Mouse (Mus musculus) hindbrain, embryonic 14.5 days (tissue): ENCODE measurements around the gene Eepd1. TPM values are rescaled to one million over a fixed set of nuclear protein-coding genes. Genes with fewer than 3 reads are reported as not detected.

Experiments
- ATAC-seq: fragments of 200-750 bp; cut with Nextera tagmentation; 2 replicates; pipeline ENCODE4 v1.8.0; 2017; ENCODE audit warnings: moderate number of reproducible peaks, mild to moderate bottlenecking, moderate TSS enrichment, moderate library complexity; ENCODE audit not compliant: low FRiP score
- DNase-seq: peaks from one replicate; pipeline ENCODE4 v3.0.0-alpha.2; 2015; ENCODE audit warnings: low spot score
- H3K27ac ChIP-seq: fragments of 300-500 bp; sonication (generic); 2 replicates; pipeline ENCODE4 v1.5.1; 2014; ENCODE audit warnings: mild to moderate bottlenecking, moderate library complexity
- H3K27me3 ChIP-seq: fragments of 300-500 bp; sonication (generic); 2 replicates; pipeline ENCODE4 v1.6.1; 2014; ENCODE audit warnings: mild to moderate bottlenecking, low read length, mixed read lengths; ENCODE audit not compliant: control insufficient read depth, insufficient read depth
- H3K36me3 ChIP-seq: fragments of 300-500 bp; sonication (generic); replicated peaks from 2 replicates; pipeline ENCODE4 v1.6.1; 2014; ENCODE audit not compliant: control insufficient read depth, insufficient read depth
- H3K4me1 ChIP-seq: fragments of 300-500 bp; sonication (generic); replicated peaks from 2 replicates; pipeline ENCODE4 v1.6.1; 2014; ENCODE audit warnings: antibody characterized with exemption, low read length, mixed read lengths; ENCODE audit not compliant: control insufficient read depth, insufficient read depth
- H3K4me2 ChIP-seq: fragments of 300-500 bp; sonication (generic); replicated peaks from 2 replicates; pipeline ENCODE4 v1.6.1; 2014; ENCODE audit warnings: mild to moderate bottlenecking, moderate library complexity
- H3K4me3 ChIP-seq: fragments of 300-500 bp; sonication (generic); replicated peaks from 2 replicates; pipeline ENCODE4 v1.5.1; 2014; ENCODE audit warnings: mild to moderate bottlenecking, low read length
- H3K9ac ChIP-seq: fragments of 300-500 bp; sonication (generic); 2 replicates; pipeline ENCODE4 v1.6.1; 2014
- H3K9me3 ChIP-seq: fragments of 300-500 bp; sonication (generic); 2 replicates; pipeline ENCODE4 v1.6.1; 2016; ENCODE audit warnings: low read length; ENCODE audit not compliant: control insufficient read depth
- WGBS: fragments of 180-500 bp; shearing (Covaris S2); extraction: QIAGEN DNeasy Blood & Tissue Kit; methylation state at CpG from one replicate; pipeline ENCODE4 v1.1.7; 2014; 5-methylcytosine and 5-hydroxymethylcytosine counted together
- polyA plus RNA-seq: library from polyadenylated mRNA; unstranded; fragments of >200 nt; fragmentation: Nextera tagmentation; extraction: Ambion mirVana; gene quantifications from 2 replicates; pipeline ENCODE4 v1.2.1, GENCODE M21; 2014

Gene Eepd1
- polyA plus RNA-seq, 1 experiment from 2014 or later = 8.8 TPM

- Histone ChIP-seq H3K27ac (no peak overlapping the region), H3K9me3 (no peaks in the 10 kb centered on the region), H3K27me3 (no peaks in the 10 kb centered on the region), H3K4me1 (no peaks in the 10 kb centered on the region), H3K4me2 (no peak overlapping the region), H3K9ac (no peak overlapping the region), H3K4me3 (no peak overlapping the region), H3K36me3 (no peaks in the 10 kb centered on the region)
- ATAC-seq = no peak
- 64% methylated on average over 4 of the region's 4 CpGs for WGBS
- no peak for DNase-seq
Observed at GRCm38 (mm10) chr9:25498770-25499169, 17.4 kb downstream of the Eepd1 start.

- no peak for ATAC-seq
- Histone ChIP-seq H3K4me1 (no peaks in the 10 kb centered on the region), H3K4me3 (no peak overlapping the region), H3K4me2 (no peak overlapping the region), H3K36me3 (no peaks in the 10 kb centered on the region), H3K9ac (no peak overlapping the region), H3K27ac (no peak overlapping the region), H3K27me3 (no peaks in the 10 kb centered on the region), H3K9me3 (no peaks in the 10 kb centered on the region)
- no peak for DNase-seq
- 76% methylated on average over 3 of the region's 3 CpGs for WGBS
Observed at GRCm38 (mm10) chr9:25499306-25499705, 18.0 kb downstream of the Eepd1 start.

- Histone ChIP-seq H3K27me3 (no peaks in the 10 kb centered on the region), H3K9ac (no peak overlapping the region), H3K4me2 (no peak overlapping the region), H3K27ac (no peak overlapping the region), H3K4me3 (no peak overlapping the region), H3K36me3 (no peaks in the 10 kb centered on the region), H3K9me3 (no peaks in the 10 kb centered on the region), H3K4me1 (no peaks in the 10 kb centered on the region)
- ATAC-seq = no peak
- no peak for DNase-seq
- WGBS = 83% methylated on average over 2 of the region's 2 CpGs
Observed at GRCm38 (mm10) chr9:25500031-25500430, 18.7 kb downstream of the Eepd1 start.

- 84% methylated on average over 3 of the region's 3 CpGs for WGBS
- Histone ChIP-seq H3K27ac (no peak overlapping the region), H3K9me3 (no peaks in the 10 kb centered on the region), H3K9ac (no peak overlapping the region), H3K4me1 (no peaks in the 10 kb centered on the region), H3K27me3 (no peaks in the 10 kb centered on the region), H3K4me3 (no peak overlapping the region), H3K4me2 (no peak overlapping the region), H3K36me3 (no peaks in the 10 kb centered on the region)
- ATAC-seq = no peak
- no peak for DNase-seq
Observed at GRCm38 (mm10) chr9:25508825-25509224, 27.5 kb downstream of the Eepd1 start.

- Histone ChIP-seq H3K9me3 (no peaks in the 10 kb centered on the region), H3K9ac (no peak overlapping the region), H3K36me3 (no peaks in the 10 kb centered on the region), H3K4me1 (no peaks in the 10 kb centered on the region), H3K4me3 (no peak overlapping the region), H3K27ac (no peak overlapping the region), H3K4me2 (no peak overlapping the region), H3K27me3 (no peaks in the 10 kb centered on the region)
- no peak for ATAC-seq
- 92% methylated on average over 11 of the region's 11 CpGs for WGBS
- DNase-seq = no peak
Observed at GRCm38 (mm10) chr9:25510572-25510971, 29.2 kb downstream of the Eepd1 start.

- Histone ChIP-seq H3K27me3 (no peaks in the 10 kb centered on the region), H3K27ac (no peak overlapping the region), H3K4me1 (no peaks in the 10 kb centered on the region), H3K9ac (no peak overlapping the region), H3K4me2 (no peak overlapping the region), H3K4me3 (no peak overlapping the region), H3K36me3 (no peaks in the 10 kb centered on the region), H3K9me3 (no peaks in the 10 kb centered on the region)
- ATAC-seq (no peak), DNase-seq (no peak)
- 95% methylated on average over 2 of the region's 2 CpGs for WGBS
Observed at GRCm38 (mm10) chr9:25513050-25513449, 31.7 kb downstream of the Eepd1 start.

GRCm38 (mm10) chr9:25513556-25513955 is 32.2 kb downstream of the Eepd1 start:
- H3K4me1 ChIP-seq = no peaks in the 10 kb centered on the region
- 88% methylated on average over 3 of the region's 3 CpGs for WGBS
- no peaks in the 10 kb centered on the region for H3K36me3 ChIP-seq
- no peak for DNase-seq
- no peak overlapping the region for H3K27ac ChIP-seq
- H3K9ac ChIP-seq = no peak overlapping the region
- H3K27me3 ChIP-seq = no peaks in the 10 kb centered on the region
- ATAC-seq = no peak
- H3K4me2 ChIP-seq = no peak overlapping the region
- H3K9me3 ChIP-seq = no peaks in the 10 kb centered on the region
- no peak overlapping the region for H3K4me3 ChIP-seq

GRCm38 (mm10) chr9:25516640-25517039 is 35.3 kb downstream of the Eepd1 start:
- H3K27ac ChIP-seq = no peak overlapping the region
- WGBS = 88% methylated on average over 7 of the region's 7 CpGs
- DNase-seq = no peak

GRCm38 (mm10) chr9:25517982-25518381 is 36.6 kb downstream of the Eepd1 start:
- Histone ChIP-seq H3K4me3 (no peak overlapping the region), H3K36me3 (no peaks in the 10 kb centered on the region), H3K4me2 (no peak overlapping the region), H3K9ac (no peak overlapping the region), H3K9me3 (no peaks in the 10 kb centered on the region), H3K4me1 (peaks cover 10% of the 10 kb centered on the region), H3K27me3 (no peaks in the 10 kb centered on the region), H3K27ac (no peak overlapping the region)
- WGBS = 32% methylated on average over 4 of the region's 4 CpGs
- DNase-seq (no peak), ATAC-seq (no peak)

More at GRCm38 (mm10) chr9:25516640-25517039, 35.3 kb downstream of the Eepd1 start:
- H3K9ac ChIP-seq = no peak overlapping the region
- no peaks in the 10 kb centered on the region for H3K9me3 ChIP-seq
- no peak overlapping the region for H3K4me3 ChIP-seq
- no peak for ATAC-seq
- H3K36me3 ChIP-seq = no peaks in the 10 kb centered on the region
- peaks cover 10% of the 10 kb centered on the region for H3K4me1 ChIP-seq
- no peak overlapping the region for H3K4me2 ChIP-seq
- H3K27me3 ChIP-seq = no peaks in the 10 kb centered on the region

- no peak for ATAC-seq
- Histone ChIP-seq H3K27ac (no peak overlapping the region), H3K9me3 (no peaks in the 10 kb centered on the region), H3K27me3 (no peaks in the 10 kb centered on the region), H3K9ac (no peak overlapping the region), H3K4me2 (no peak overlapping the region), H3K4me1 (peaks cover 10% of the 10 kb centered on the region), H3K36me3 (no peaks in the 10 kb centered on the region), H3K4me3 (no peak overlapping the region)
- no peak for DNase-seq
- 51% methylated on average over 6 of the region's 6 CpGs for WGBS
Observed at GRCm38 (mm10) chr9:25519193-25519592, 37.8 kb downstream of the Eepd1 start.
